Mouse (Mus musculus): ENCODE measurements around the gene Vmn2r-ps130.
"Not testable (repeated sequence)": the region's sequence is repeated elsewhere in the genome, so short reads cannot be mapped to it uniquely, and the experiment has no call there.

The Vmn2r-ps130 gene

DNA sequence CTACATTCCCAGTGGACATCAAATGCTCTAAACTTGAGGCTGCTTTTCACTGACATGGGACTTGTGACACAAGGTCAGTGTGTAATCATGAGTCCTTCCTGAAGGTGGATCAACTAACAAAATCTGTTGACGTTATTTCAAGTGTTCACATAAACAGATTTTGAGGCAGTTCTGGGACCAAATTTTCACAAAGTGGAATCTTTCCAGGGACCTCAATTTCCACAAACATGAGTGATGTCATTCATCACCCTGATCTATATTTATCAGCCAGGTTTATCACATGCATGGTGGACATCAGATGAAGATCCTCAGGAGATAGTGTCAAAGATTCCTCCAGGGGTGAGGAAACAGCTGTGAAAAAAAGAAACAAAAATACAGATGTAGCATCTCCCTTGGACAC is at the start of gene Vmn2r-ps130:
Gene Vmn2r-ps130, plus strand, starts transcription at position 301 of the 400 bp plus-strand sequence.
- CTCF ChIA-PET = not testable (repeated sequence)

Measured in spleen, embryonic (tissue).